Mouse (Mus musculus): ENCODE data around the gene Gm9602.
A peak's percentile ranks its signal among the peaks of the same experiment; 100 is the strongest.
"Not testable (repeated sequence)": the region's sequence is repeated elsewhere in the genome, so short reads cannot be mapped to it uniquely, and the experiment has no call there.

Gm9602 gene

GRCm38 (mm10) chr14:4776037-4776436 is at the start of gene Gm9602:
Gm9602 (plus strand) TSS chr14:4776337.
- not testable (repeated sequence) for DNase-seq (ENCODE audit: low spot score in 2 of 2)

- peak in 1 of 2 experiments; percentile 9 for DNase-seq (ENCODE audit: low spot score in 2 of 2)
These were observed 30.3 kb downstream of the Gm9602 start for GRCm38 (mm10) chr14:4806421-4806820.

GRCm38 (mm10) chr14:4821950-4822349 is 45.8 kb downstream of the Gm9602 start:
- DNase-seq (ENCODE audit: low spot score in 2 of 2): not testable (repeated sequence)

Measured in spleen, postnatal 14 days (tissue).